Mouse (Mus musculus) myocyte (in vitro differentiated cells): ENCODE results near the gene Olfr97. TPM values are rescaled to one million over a fixed set of nuclear protein-coding genes. Genes with fewer than 3 reads are reported as not detected.

ENCODE experiments used
- H3K27me3 ChIP-seq: one replicate; pipeline ENCODE4 v1.6.1; 2011; ENCODE audit not compliant: control insufficient read depth, insufficient read depth, insufficient read length
- H3K36me3 ChIP-seq: one replicate; pipeline ENCODE4 v1.6.1; 2011; ENCODE audit not compliant: control insufficient read depth, insufficient read depth
- H3K4me2 ChIP-seq: one replicate; pipeline ENCODE4 v1.6.1; 2011; ENCODE audit warnings: low read depth, control low read depth
- H3K4me3 ChIP-seq: one replicate; pipeline ENCODE4 v1.5.1; 2011; ENCODE audit warnings: mild to moderate bottlenecking, control low read depth, moderate library complexity
- H3K79me2 ChIP-seq: one replicate; pipeline ENCODE4 v1.6.1; 2011; ENCODE audit not compliant: control insufficient read depth, insufficient read depth
- H3ac ChIP-seq: one replicate; pipeline ENCODE4 v1.6.1; 2011; ENCODE audit not compliant: control insufficient read depth, insufficient read length
- CEBPB ChIP-seq: IDR thresholded peaks from 2 replicates; pipeline ENCODE4 v1.6.1; 2011; ENCODE audit warnings: mild to moderate bottlenecking, moderate library complexity; ENCODE audit not compliant: poor library complexity, insufficient read depth, severe bottlenecking
- E2F4 ChIP-seq: IDR thresholded peaks from one replicate; pipeline ENCODE4 v1.6.1; 2011; ENCODE audit warnings: mild to moderate bottlenecking, control low read depth, moderate library complexity; ENCODE audit not compliant: insufficient read depth
- MAX ChIP-seq: IDR thresholded peaks from one replicate; pipeline ENCODE4 v1.6.1; 2011; ENCODE audit warnings: low read depth, mild to moderate bottlenecking, control low read depth
- MYOD1 ChIP-seq, 3 experiments: IDR thresholded peaks; one replicate each; pipeline ENCODE4 v1.6.1; 2011; ENCODE audit warnings: control low read depth in 2 of 3, low read depth in 2 of 3, mild to moderate bottlenecking in 2 of 3, moderate library complexity in 1 of 3; ENCODE audit not compliant: insufficient read length in 2 of 3, control insufficient read depth in 1 of 3
- MYOG ChIP-seq, 3 experiments: IDR thresholded peaks; one replicate each; pipeline ENCODE4 v1.6.1; 2011; ENCODE audit warnings: control low read depth in 2 of 3, low read depth in 2 of 3, mild to moderate bottlenecking in 2 of 3; ENCODE audit not compliant: insufficient read length in 2 of 3, control insufficient read depth in 1 of 3, insufficient read depth in 1 of 3
- POLR2A ChIP-seq: IDR thresholded peaks from one replicate; pipeline ENCODE4 v1.6.1; 2011; ENCODE audit warnings: low read depth, mild to moderate bottlenecking, control low read depth, moderate library complexity; ENCODE audit not compliant: insufficient read length
- POLR2AphosphoS2 ChIP-seq: IDR thresholded peaks from one replicate; pipeline ENCODE4 v1.6.1; 2011; ENCODE audit warnings: low read depth, control low read depth; ENCODE audit not compliant: insufficient read length
- REST ChIP-seq: IDR thresholded peaks from one replicate; pipeline ENCODE4 v1.6.1; 2011; ENCODE audit warnings: mild to moderate bottlenecking, control low read depth, moderate library complexity; ENCODE audit not compliant: insufficient read depth, insufficient read length
- SRF ChIP-seq: IDR thresholded peaks from one replicate; pipeline ENCODE4 v1.6.1; 2011; ENCODE audit warnings: low read depth; ENCODE audit not compliant: control insufficient read depth, insufficient read length
- TCF12 ChIP-seq: IDR thresholded peaks from one replicate; pipeline ENCODE4 v1.6.1; 2011; ENCODE audit warnings: mild to moderate bottlenecking, control low read depth; ENCODE audit not compliant: poor library complexity, insufficient read depth, severe bottlenecking
- TCF3 ChIP-seq: IDR thresholded peaks from one replicate; pipeline ENCODE4 v1.6.1; 2011; ENCODE audit warnings: low read depth, control low read depth; ENCODE audit not compliant: insufficient read length
- USF1 ChIP-seq: IDR thresholded peaks from one replicate; pipeline ENCODE4 v1.6.1; 2011; ENCODE audit warnings: low read depth, mild to moderate bottlenecking, control low read depth, moderate library complexity
- polyA plus RNA-seq: library from polyadenylated mRNA; unstranded; fragments of >200 nt; fragmentation: generic; extraction: Trizol; gene quantifications from one replicate; pipeline ENCODE4 v1.2.1, GENCODE M21; 2012; ENCODE audit warnings: missing spikeins

The Olfr97 gene
- polyA plus RNA-seq, 1 experiment = not detected

- TF ChIP-seq USF1 (no peak), CEBPB (no peak), TCF12 (no peak), MAX (no peak), TCF3 (no peak), MYOG (IDR thresholded peaks at IDR 0.05; ENCODE audit: control insufficient read depth in 1 of 3, insufficient read depth in 1 of 3, insufficient read length in 2 of 3, low read depth in 2 of 3) (no peak)
- Histone ChIP-seq H3K27me3 (no peaks in the 10 kb centered on the region), H3K36me3 (no peaks in the 10 kb centered on the region), H3ac (no peak within 1 kb of the TSS), H3K4me3 (no peak within 1 kb of the TSS), H3K79me2 (no peaks in the 10 kb centered on the region), H3K4me2 (no peak within 1 kb of the TSS)
These were observed 36.2 kb downstream of the Olfr97 start, which contains the start of gene Olfr94 for GRCm38 (mm10) chr17:37200894-37201293. Olfr94 (minus strand) TSS chr17:37200994.

- no peak overlapping the region for H3ac ChIP-seq
- no peaks in the 10 kb centered on the region for H3K27me3 ChIP-seq
- no peak overlapping the region for H3K4me2 ChIP-seq
- TF ChIP-seq USF1 = no peak
- TF ChIP-seq E2F4 = no peak
- TF ChIP-seq TCF3 = no peak
- TF ChIP-seq MAX = no peak
- TF ChIP-seq CEBPB = no peak
- H3K36me3 ChIP-seq = no peaks in the 10 kb centered on the region
- H3K79me2 ChIP-seq = no peaks in the 10 kb centered on the region
- no peak overlapping the region for H3K4me3 ChIP-seq
These were observed 40.0 kb downstream of the Olfr97 start for GRCm38 (mm10) chr17:37196845-37197724.

GRCm38 (mm10) chr17:37194782-37195181 lies 42.3 kb downstream of the Olfr97 start:
- H3K4me3 ChIP-seq = no peak overlapping the region
- no peaks in the 10 kb centered on the region for H3K79me2 ChIP-seq
- no peak overlapping the region for H3ac ChIP-seq
- no peak overlapping the region for H3K4me2 ChIP-seq
- TF ChIP-seq TCF3 (no peak), E2F4 (no peak), SRF (no peak), TCF12 (no peak)
- H3K27me3 ChIP-seq = no peaks in the 10 kb centered on the region
- no peaks in the 10 kb centered on the region for H3K36me3 ChIP-seq

- no peaks in the 10 kb centered on the region for H3K36me3 ChIP-seq
- TF ChIP-seq POLR2A (no peak), CEBPB (no peak), TCF12 (no peak), USF1 (no peak), E2F4 (no peak), MAX (no peak), TCF3 (no peak), SRF (no peak), MYOG (IDR thresholded peaks at IDR 0.05; ENCODE audit: control insufficient read depth in 1 of 3, insufficient read depth in 1 of 3, insufficient read length in 2 of 3, low read depth in 2 of 3) (no peak), REST (no peak)
- H3ac ChIP-seq = no peak within 1 kb of the TSS
- no peak within 1 kb of the TSS for H3K4me2 ChIP-seq
- H3K79me2 ChIP-seq = no peaks in the 10 kb centered on the region
- no peak within 1 kb of the TSS for H3K4me3 ChIP-seq
- no peaks in the 10 kb centered on the region for H3K27me3 ChIP-seq
These were observed 43.5 kb downstream of the Olfr97 start, which contains the start of gene Ubd for GRCm38 (mm10) chr17:37193656-37194055. Ubd (plus strand) TSS chr17:37193892.

DNA sequence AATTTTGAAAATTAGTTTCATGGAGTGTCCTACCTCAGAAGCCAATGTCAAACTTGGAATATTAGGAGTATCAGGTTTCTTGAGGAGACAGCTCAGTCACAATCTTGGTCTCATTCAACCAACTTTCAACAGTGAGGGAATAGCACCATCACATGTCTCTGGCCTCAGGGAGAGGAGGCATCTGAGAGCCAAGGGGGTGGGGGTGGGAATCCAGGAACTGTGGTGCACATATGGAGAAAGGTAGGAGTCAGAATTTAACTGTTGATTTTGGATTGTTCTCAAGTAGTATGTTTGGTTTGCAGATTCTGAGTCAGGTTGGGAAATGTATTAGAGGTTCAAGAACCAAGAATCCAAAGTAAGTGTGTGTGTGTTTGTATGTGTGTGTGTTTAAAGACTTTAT lies 44.1 kb downstream of the Olfr97 start:
- Histone ChIP-seq H3ac (no peak overlapping the region), H3K36me3 (no peaks in the 10 kb centered on the region), H3K4me2 (no peak overlapping the region), H3K4me3 (no peak overlapping the region), H3K79me2 (no peaks in the 10 kb centered on the region), H3K27me3 (no peaks in the 10 kb centered on the region)
- no peak for TF ChIP-seq MYOG (IDR thresholded peaks at IDR 0.05; ENCODE audit: control insufficient read depth in 1 of 3, insufficient read depth in 1 of 3, insufficient read length in 2 of 3, low read depth in 2 of 3)
- no peak for TF ChIP-seq SRF
- no peak for TF ChIP-seq CEBPB
- no peak for TF ChIP-seq USF1
- no peak for TF ChIP-seq POLR2A
- no peak for TF ChIP-seq E2F4
- TF ChIP-seq MYOD1 (IDR thresholded peaks at IDR 0.05; ENCODE audit: control insufficient read depth in 1 of 3, insufficient read length in 2 of 3, low read depth in 2 of 3) = no peak
- no peak for TF ChIP-seq TCF12
- TF ChIP-seq MAX = no peak
- TF ChIP-seq REST = no peak
- TF ChIP-seq TCF3 = no peak
- TF ChIP-seq POLR2AphosphoS2 = no peak
